Mouse (Mus musculus) heart, embryonic 14.5 days (tissue): ENCODE measurements around the gene Olfr325. TPM values are rescaled to one million over a fixed set of nuclear protein-coding genes. Genes with fewer than 3 reads are reported as not detected.

Experiments
- ATAC-seq: fragments of 200-750 bp; cut with Nextera tagmentation; 2 replicates; pipeline ENCODE4 v1.8.0; 2017; ENCODE audit warnings: low read depth, moderate TSS enrichment; ENCODE audit not compliant: insufficient number of reproducible peaks, insufficient read depth, low FRiP score
- H3K27ac ChIP-seq, 2 experiments: fragments of 200-500 bp in 1 of 2; fragments of 300-500 bp in 1 of 2; sonication (generic) in 1 of 2; replicated peaks in 1 of 2; 2 replicates each; pipeline ENCODE4 v1.5.1; 2012 to 2014; ENCODE audit warnings: low read depth in 2 of 2, low read length in 2 of 2, control low read depth in 1 of 2, mild to moderate bottlenecking in 1 of 2, mixed read lengths in 1 of 2; ENCODE audit not compliant: control insufficient read depth in 1 of 2, insufficient read depth in 1 of 2
- H3K27me3 ChIP-seq: fragments of 300-500 bp; sonication (generic); 2 replicates; pipeline ENCODE4 v1.6.1; 2014; ENCODE audit warnings: mild to moderate bottlenecking, low read length, control low read depth; ENCODE audit not compliant: control insufficient read depth, insufficient read depth
- H3K36me3 ChIP-seq: fragments of 300-500 bp; sonication (generic); 2 replicates; pipeline ENCODE4 v1.6.1; 2014; ENCODE audit warnings: mild to moderate bottlenecking, control low read depth, low read length, mixed read lengths; ENCODE audit not compliant: control insufficient read depth, insufficient read depth
- H3K4me1 ChIP-seq, 2 experiments: fragments of 200-500 bp in 1 of 2; fragments of 300-500 bp in 1 of 2; sonication (generic) in 1 of 2; 2 replicates each; pipeline ENCODE4 v1.6.1; 2012 to 2014; ENCODE audit warnings: low read length in 2 of 2, control low read depth in 1 of 2, mixed read lengths in 1 of 2; ENCODE audit not compliant: control insufficient read depth in 2 of 2, insufficient read depth in 2 of 2
- H3K4me2 ChIP-seq: fragments of 300-500 bp; sonication (generic); 2 replicates; pipeline ENCODE4 v1.6.1; 2014; ENCODE audit warnings: mild to moderate bottlenecking, low read length
- H3K4me3 ChIP-seq, 2 experiments: fragments of 200-500 bp in 1 of 2; fragments of 300-500 bp in 1 of 2; sonication (generic) in 1 of 2; 2 replicates each; pipeline ENCODE4 v1.5.1; 2012 to 2014; ENCODE audit warnings: low read length in 2 of 2, mild to moderate bottlenecking in 2 of 2, control low read depth in 1 of 2, low read depth in 1 of 2, moderate library complexity in 1 of 2; ENCODE audit not compliant: control insufficient read depth in 1 of 2, insufficient read depth in 1 of 2
- H3K9ac ChIP-seq: fragments of 300-500 bp; sonication (generic); 2 replicates; pipeline ENCODE4 v1.6.1; 2014; ENCODE audit warnings: mild to moderate bottlenecking, low read length
- H3K9me3 ChIP-seq: fragments of 300-500 bp; sonication (generic); 2 replicates; pipeline ENCODE4 v1.6.1; 2016; ENCODE audit warnings: low read length, control low read depth; ENCODE audit not compliant: control insufficient read depth
- WGBS: fragments of 180-500 bp; shearing (Covaris S2); extraction: QIAGEN DNeasy Blood & Tissue Kit; methylation state at CpG from one replicate; pipeline ENCODE4 v1.1.7; 2014; 5-methylcytosine and 5-hydroxymethylcytosine counted together
- polyA plus RNA-seq: library from polyadenylated mRNA; unstranded; fragments of >200 nt; fragmentation: Nextera tagmentation; extraction: Ambion mirVana; gene quantifications from 2 replicates; pipeline ENCODE4 v1.2.1, GENCODE M21; 2014

Olfr325 gene
- polyA plus RNA-seq, 1 experiment from 2014 or later = not detected

DNA sequence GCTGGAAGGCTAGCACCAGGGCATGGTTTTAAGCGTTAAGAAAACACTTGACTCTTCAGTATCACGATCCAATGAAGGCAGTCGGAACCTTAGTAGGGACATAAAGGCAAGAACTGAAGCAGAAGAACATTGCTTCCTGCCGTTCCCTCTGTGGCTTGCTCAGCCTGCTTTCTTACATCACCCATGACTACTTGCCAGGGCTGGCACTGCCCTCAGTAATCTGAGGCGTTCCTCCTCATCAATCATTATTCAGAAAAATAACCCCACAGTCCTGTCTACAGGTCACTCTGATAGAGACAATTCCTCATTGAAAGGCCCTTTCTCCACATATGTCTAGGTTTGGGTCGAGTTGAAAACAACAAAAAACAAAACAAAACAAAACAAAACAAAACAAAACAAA is 29.5 kb downstream of the Olfr325 start:
- H3K27ac ChIP-seq = no peak overlapping the region
- H3K4me3 ChIP-seq = no peak overlapping the region
- H3K4me1 ChIP-seq = no peaks in the 10 kb centered on the region
- no peak for ATAC-seq
- no peak overlapping the region for H3K9ac ChIP-seq
- H3K9me3 ChIP-seq = no peaks in the 10 kb centered on the region
- H3K27me3 ChIP-seq = no peaks in the 10 kb centered on the region
- H3K4me2 ChIP-seq = no peak overlapping the region
- no peaks in the 10 kb centered on the region for H3K36me3 ChIP-seq
- 77% methylated on average over 6 of the region's 6 CpGs for WGBS

DNA sequence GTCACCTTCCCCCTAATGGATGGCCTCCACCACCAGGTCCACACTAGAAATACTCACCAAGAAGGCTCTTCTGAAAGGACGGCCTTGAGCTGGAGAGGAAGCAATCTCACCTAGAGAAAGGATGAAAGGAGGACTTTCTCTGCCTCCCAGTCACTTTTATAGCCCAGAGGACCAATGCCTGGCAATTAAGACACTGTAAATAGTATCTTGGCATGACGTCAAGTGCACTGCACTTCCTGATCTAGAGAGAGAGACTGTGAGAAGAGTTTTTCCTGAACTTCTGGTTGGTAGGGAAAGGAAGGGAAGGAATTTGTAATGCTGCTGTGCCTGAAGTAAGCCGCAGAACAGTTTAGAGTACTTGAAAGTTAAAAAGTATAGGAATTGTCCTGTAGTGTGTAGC is 35.8 kb downstream of the Olfr325 start:
- Histone ChIP-seq H3K9me3 (no peaks in the 10 kb centered on the region), H3K36me3 (no peaks in the 10 kb centered on the region), H3K27me3 (no peaks in the 10 kb centered on the region; the same call in 1 of the 2 replicates), H3K4me3 (no peak overlapping the region), H3K27ac (no peak overlapping the region), H3K4me1 (no peaks in the 10 kb centered on the region), H3K4me2 (no peak overlapping the region), H3K9ac (no peak overlapping the region)
- no peak for ATAC-seq
- WGBS = 63% methylated on average over 3 of the region's 3 CpGs

DNA sequence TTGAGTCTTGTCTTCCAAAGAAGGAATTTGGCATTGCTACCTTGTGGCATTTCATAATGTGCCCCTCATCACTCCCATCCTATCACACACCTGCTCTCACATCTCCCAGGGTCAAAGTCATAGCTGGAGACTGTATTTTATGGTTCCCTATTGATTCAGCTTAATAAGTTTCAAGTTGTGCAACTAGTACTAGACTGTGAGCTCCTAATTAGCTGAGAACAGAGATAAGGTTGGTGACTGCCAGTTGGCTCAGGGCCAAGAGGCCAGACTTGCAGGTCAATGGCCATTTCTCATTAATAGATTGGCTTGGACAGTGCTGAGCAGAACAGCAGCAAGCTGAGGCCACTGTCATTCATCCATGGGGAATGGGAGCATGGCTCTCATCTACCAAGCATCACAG is 37.0 kb downstream of the Olfr325 start:
- Histone ChIP-seq H3K9ac (no peak overlapping the region), H3K27me3 (no peaks in the 10 kb centered on the region; the same call in 1 of the 2 replicates), H3K4me2 (no peak overlapping the region), H3K4me3 (no peak overlapping the region), H3K27ac (no peak overlapping the region), H3K36me3 (no peaks in the 10 kb centered on the region), H3K9me3 (no peaks in the 10 kb centered on the region), H3K4me1 (no peaks in the 10 kb centered on the region)
- no peak for ATAC-seq

DNA sequence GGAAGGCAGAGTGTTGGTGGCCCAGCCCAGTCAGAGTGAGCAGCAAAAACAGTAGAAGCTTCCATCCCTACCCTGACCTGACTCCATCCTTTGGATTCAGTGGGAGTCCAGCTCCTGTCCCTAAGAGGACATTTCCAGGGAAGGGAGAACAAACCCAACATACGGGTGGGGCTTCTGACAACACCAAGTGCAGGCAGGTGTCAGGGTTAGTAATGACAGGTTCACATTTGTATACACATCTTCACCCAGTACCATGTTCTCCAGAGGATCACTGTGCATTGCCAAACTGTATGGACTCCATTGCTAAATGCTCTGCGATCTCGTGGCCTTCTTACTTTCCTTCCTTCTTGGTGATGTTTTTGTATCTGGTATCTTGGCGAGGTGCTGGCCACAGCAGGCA is 38.4 kb downstream of the Olfr325 start, which contains the start of gene 2210407C18Rik:
Gene 2210407C18Rik (minus strand): TSS at position 101 of the 400 bp plus-strand sequence.
- no peaks in the 10 kb centered on the region for H3K4me1 ChIP-seq
- no peaks in the 10 kb centered on the region for H3K9me3 ChIP-seq

DNA sequence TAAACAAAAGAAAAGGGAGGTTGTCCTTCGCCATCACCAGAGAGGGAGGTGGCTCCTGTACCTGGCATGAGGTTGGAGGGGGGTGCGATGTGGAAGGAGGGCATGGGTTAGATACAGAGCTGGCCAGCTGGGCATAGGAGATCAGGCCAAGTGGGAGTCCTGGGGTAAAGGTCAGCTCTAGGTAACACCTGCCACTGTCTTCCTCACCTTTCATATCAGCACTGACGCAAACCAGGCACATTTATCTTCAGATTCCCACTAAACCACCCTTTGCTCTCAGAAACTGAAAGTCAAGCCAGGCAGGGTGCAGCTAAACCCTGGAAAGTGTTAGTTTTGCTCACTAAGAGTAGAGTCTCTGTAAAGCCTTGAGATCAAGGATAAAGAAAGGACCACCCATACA is 40.8 kb downstream of the Olfr325 start:
- H3K9me3 ChIP-seq = no peaks in the 10 kb centered on the region
- H3K4me2 ChIP-seq = no peak overlapping the region

More for the DNA sequence above, 38.4 kb downstream of the Olfr325 start, which contains the start of gene 2210407C18Rik:
- 83% methylated on average over 4 of the region's 4 CpGs for WGBS
- Histone ChIP-seq H3K27me3 (no peaks in the 10 kb centered on the region; the same call in 1 of the 2 replicates), H3K36me3 (no peaks in the 10 kb centered on the region), H3K4me3 (no peak within 1 kb of the TSS), H3K9ac (no peak within 1 kb of the TSS), H3K4me2 (no peak within 1 kb of the TSS), H3K27ac (no peak within 1 kb of the TSS)
- no peak for ATAC-seq

DNA sequence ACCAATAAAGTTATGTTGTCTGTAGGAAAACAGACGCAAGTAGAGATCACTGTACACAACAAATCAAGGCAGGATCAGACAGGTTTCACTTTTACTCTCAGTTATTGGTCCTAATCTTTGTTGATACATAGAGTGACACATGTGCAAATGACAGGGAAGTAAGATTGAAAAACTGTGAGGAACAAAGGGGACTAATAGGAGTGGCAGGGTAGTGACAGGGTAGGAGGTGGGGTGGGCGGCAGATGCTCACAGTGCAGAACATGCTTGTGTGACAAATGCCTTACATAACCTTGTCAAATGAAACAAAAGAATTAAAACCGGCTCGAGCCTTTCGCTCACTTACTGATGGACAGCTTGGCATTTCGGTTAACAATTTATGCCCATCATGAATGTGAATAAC is 41.3 kb downstream of the Olfr325 start:
- Histone ChIP-seq H3K4me1 (no peaks in the 10 kb centered on the region), H3K27me3 (no peaks in the 10 kb centered on the region), H3K36me3 (no peaks in the 10 kb centered on the region), H3K27ac (no peak overlapping the region), H3K9me3 (no peaks in the 10 kb centered on the region), H3K4me2 (no peak overlapping the region), H3K4me3 (no peak overlapping the region), H3K9ac (no peak overlapping the region)
- WGBS = 65% methylated on average over 6 of the region's 6 CpGs
- ATAC-seq = no peak

More for the DNA sequence above, 40.8 kb downstream of the Olfr325 start:
- no peak overlapping the region for H3K4me3 ChIP-seq
- H3K9ac ChIP-seq = no peak overlapping the region
- WGBS = 34% methylated on average over 3 of the region's 3 CpGs
- no peak overlapping the region for H3K27ac ChIP-seq
- no peak for ATAC-seq
- H3K4me1 ChIP-seq = no peaks in the 10 kb centered on the region
- H3K27me3 ChIP-seq = no peaks in the 10 kb centered on the region
- H3K36me3 ChIP-seq = no peaks in the 10 kb centered on the region

DNA sequence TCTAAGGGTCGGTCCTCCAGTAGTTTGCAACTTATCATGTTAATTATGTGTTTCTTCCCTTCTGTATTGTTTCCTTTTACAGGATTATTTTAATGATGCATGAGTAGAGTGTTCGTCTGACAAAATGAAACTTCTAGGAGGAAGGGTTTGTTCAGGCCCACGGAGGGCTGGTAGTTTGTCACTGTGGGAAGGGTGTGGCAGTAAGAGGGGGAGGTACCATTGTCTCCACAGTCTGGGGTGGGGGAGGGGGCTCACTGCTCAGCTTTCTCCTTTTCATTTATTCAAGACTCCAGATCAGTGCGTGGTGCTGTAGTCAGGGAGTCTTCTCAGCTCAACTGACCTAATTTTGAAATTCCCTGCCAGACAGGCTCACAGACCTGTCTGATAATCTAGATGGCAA is 48.6 kb downstream of the Olfr325 start:
- Histone ChIP-seq H3K27ac (no peak overlapping the region), H3K4me1 (no peaks in the 10 kb centered on the region), H3K4me3 (no peak overlapping the region), H3K4me2 (no peak overlapping the region), H3K27me3 (no peaks in the 10 kb centered on the region), H3K36me3 (no peaks in the 10 kb centered on the region), H3K9ac (no peak overlapping the region), H3K9me3 (no peaks in the 10 kb centered on the region)
- WGBS = 65% methylated on average over 4 of the region's 4 CpGs
- no peak for ATAC-seq

DNA sequence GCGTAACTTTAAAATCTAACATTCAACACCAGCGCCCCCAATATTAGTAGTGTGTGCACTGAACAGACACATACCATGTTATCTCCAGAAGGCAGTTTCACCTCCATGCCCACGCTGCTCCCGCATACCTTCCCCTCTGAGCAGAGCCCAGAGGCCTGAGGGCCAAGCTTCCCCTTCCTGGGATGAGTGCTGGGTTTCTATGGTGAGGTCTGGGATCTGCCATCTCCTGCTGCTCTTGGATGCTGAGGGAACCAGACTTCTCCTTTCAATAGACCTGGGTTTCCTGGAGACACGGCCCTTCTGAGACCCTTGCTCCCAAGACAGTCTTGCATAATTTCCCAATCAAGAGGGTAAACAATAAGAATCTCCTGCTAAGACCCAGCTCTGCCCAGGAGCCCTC is 52.9 kb downstream of the Olfr325 start, which contains the start of gene Olfr323:
Gene Olfr323 (minus strand): TSS at position 101 of the 400 bp plus-strand sequence.
- no peak within 1 kb of the TSS for H3K27ac ChIP-seq
- no peak within 1 kb of the TSS for H3K4me2 ChIP-seq
- no peak within 1 kb of the TSS for H3K4me3 ChIP-seq
- no peak within 1 kb of the TSS for H3K9ac ChIP-seq
- no peaks in the 10 kb centered on the region for H3K36me3 ChIP-seq
- no peaks in the 10 kb centered on the region for H3K4me1 ChIP-seq
- ATAC-seq = no peak
- WGBS = 73% methylated on average over 5 of the region's 5 CpGs
- H3K27me3 ChIP-seq = no peaks in the 10 kb centered on the region
- H3K9me3 ChIP-seq = no peaks in the 10 kb centered on the region
